9 mouse cellular contexts compared by ENCODE assay signal in genomic region chr5:136473337-136473736, GRCm38 (mm10).
DNase-seq lines count a peak whose midpoint lies in the region; ATAC-seq and TF ChIP-seq lines count a peak whose summit lies in the region.
"Had no signal": no experiment of that assay in that cellular context is flagged by ENCODE, and none has a peak within 500 bp of the region (broad histone marks: within the 10 kb centered on the region; RNA-seq: fewer than 3 reads in every experiment).

No protein-coding gene starts in this region.

- intact Hi-C loops in heart, postnatal 10 days (cut with DNase I), result no loop called here

- peak; percentile 40 for ATAC-seq in Patski

- H3K4me3 ChIP-seq in embryonic fibroblast, embryonic 13.5 days (ENCODE audit: insufficient read depth, low read length), result no peak overlapping the region
- H3K4me3 ChIP-seq: embryonic facial prominence, embryonic 15.5 days had no signal

- CTCF ChIA-PET in Patski (lab: Charles Lee), result interaction anchor here (0.7 to 2.3 kb wide), 3 partner anchors 9 to 150 kb away, joined by 3 to 13 read pairs (median 3); no protein-coding TSS in a partner anchor

- H3K27me3 ChIP-seq in Patski, result no peaks in the 10 kb centered on the region
- H3K27me3 ChIP-seq: embryonic facial prominence, embryonic 15.5 days had no signal

- H3K27ac ChIP-seq in embryonic fibroblast, embryonic 13.5 days (ENCODE audit: insufficient read depth, low read length), result peak overlapping the region; percentile 80
- H3K27ac ChIP-seq: embryonic facial prominence, embryonic 15.5 days; macrophage had no signal

- DNase-seq in heart, adult 11 months, result peak; percentile 93
- no peak for DNase-seq in heart, postnatal 10 days
- DNase-seq in Patski (ENCODE audit: low read depth, low spot score), result no peak
- peak; percentile 49 for DNase-seq in kidney, postnatal 10 days
- no peak for DNase-seq in left cerebral cortex, adult 8-10 months (ENCODE audit: low spot score in 2 of 2)
- no peak for DNase-seq in right cerebral cortex, postnatal 4 days

- no peak for TF ChIP-seq POLR2A in embryonic fibroblast, embryonic 13.5 days (IDR thresholded peaks at IDR 0.05; ENCODE audit: low read depth, low read length)

- in situ Hi-C loops in Patski (cut with MboI; ENCODE audit: low pct_unique_long_range_greater_than_20kb), result loop anchor here (10.0 kb wide), 2 partner anchors 151 to 181 kb away; no protein-coding TSS in a partner anchor

- POLR2A ChIA-PET in Patski (lab: Charles Lee), result no interaction called here

- H3K4me1 ChIP-seq in embryonic fibroblast, embryonic 13.5 days (ENCODE audit: control insufficient read depth, insufficient read depth, low read length), result peaks cover 18% of the 10 kb centered on the region
- H3K4me1 ChIP-seq: embryonic facial prominence, embryonic 15.5 days had no signal

- no peak for TF ChIP-seq CTCF in Patski (IDR thresholded peaks at IDR 0.05)
- no peak for TF ChIP-seq CTCF in embryonic fibroblast, embryonic 13.5 days (IDR thresholded peaks at IDR 0.05; ENCODE audit: borderline replicate concordance, insufficient read depth, low read length)

Comparison
In these comparisons a context has a peak if more than half of its experiments do, and no peak if none do; other contexts are left out.
1. DNase-seq: peak in heart, adult 11 months (single experiment) and kidney, postnatal 10 days (single experiment); none in heart, postnatal 10 days (0 of 2), Patski (single experiment), left cerebral cortex, adult 8-10 months (0 of 2) and right cerebral cortex, postnatal 4 days (single experiment).